Mouse (Mus musculus) neutrophil, adult 5-6 weeks (primary cell): Measurements from ENCODE around the gene Cdk9. TPM values are rescaled to one million over a fixed set of nuclear protein-coding genes. Genes with fewer than 3 reads are reported as not detected.

Source experiments
- ATAC-seq: fragments of 151-379, 151-347 bp; 2 replicates; pipeline ENCODE4 v1.8.0; 2017; ENCODE audit warnings: mild to moderate bottlenecking, moderate TSS enrichment; ENCODE audit not compliant: insufficient number of reproducible peaks, poor library complexity, low FRiP score, severe bottlenecking; ENCODE audit errors: extremely low read depth
- total RNA-seq: library from RNA; stranded (forward); fragments of 200-1000 nt; gene quantifications from 2 replicates; pipeline ENCODE4 v1.2.3, GENCODE M21; 2017

The Cdk9 gene
- total RNA-seq, 1 experiment from 2014 or later: 97.2 TPM

DNA sequence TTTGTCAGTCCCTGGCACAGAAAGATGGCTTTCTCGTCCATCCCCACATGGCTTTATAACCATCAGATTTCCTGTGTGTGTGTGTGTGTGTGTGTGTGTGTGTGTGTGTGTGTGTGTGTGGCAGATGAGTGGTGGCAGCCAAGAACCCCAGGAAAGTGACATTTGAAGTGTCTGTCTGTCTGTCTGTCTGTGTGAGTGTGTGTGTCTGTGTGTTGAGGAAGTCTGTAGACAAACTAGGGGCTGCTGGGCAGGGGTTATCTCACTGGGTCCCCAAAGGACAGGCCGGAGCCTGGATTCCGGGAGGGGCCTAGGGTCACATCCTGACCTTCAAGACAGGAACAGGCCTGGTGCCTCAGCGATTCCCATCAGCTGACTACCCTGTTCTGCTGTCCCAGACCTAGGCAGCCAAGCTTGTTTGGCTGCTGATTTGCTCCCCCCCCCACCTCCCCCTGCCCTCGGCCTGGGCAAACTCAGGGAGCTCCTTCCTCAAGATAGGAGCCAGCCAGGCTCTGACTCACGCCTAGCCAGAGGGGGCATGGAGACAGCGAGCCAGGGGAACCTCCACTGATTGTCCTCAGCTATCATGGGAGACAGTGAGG, 51.3 kb downstream of the Cdk9 start:
- no peak for ATAC-seq

DNA sequence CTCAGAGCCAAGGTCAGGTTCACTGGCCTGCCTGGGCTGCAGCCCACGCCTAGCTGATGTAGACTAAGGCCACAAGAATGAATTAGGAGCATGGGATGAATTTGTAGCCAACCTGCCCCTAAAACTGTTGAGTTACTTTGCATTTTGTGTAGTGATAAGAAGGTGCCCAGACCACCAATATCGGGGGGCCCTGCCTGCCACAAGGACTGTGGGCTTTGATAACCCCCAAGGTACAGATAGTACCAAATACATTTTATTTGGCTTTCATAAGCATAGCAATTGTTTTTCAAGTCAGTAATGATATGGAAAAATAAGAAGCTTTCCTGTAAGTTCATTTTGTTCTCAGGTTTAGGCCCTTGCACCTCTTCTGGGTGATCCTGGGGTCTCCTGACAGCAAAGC, 54.0 kb downstream of the Cdk9 start:
- ATAC-seq: no peak

DNA sequence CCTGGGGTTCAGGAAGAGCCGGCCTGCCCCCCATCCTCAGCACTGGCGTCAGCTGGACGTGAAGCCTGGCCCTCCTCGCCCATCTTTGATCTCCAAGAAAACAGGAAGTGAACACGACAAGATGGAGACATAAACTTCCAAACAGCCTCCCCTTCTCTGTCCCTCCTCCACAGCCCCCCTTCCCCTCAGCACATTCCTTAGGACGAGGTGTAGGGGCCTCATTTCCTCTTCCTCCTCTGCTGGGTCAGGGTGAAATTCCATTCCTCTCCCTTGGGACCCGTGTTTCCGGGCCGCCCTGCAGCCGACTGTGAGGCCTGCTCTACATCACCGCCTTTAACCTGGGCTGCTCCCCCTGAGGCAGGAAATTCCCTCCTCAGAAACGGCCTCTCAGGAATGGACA, 57.0 kb downstream of the Cdk9 start:
- no peak for ATAC-seq

Other genes starting within 250 kb of the Cdk9 start
- 36.8 and 38.4 TPM in 2 replicates for gene Fam102a, start 177.7 kb downstream of the Cdk9 start, total RNA-seq
- gene Dpm2, start 142.2 kb downstream of the Cdk9 start, total RNA-seq: 38.6 and 47.6 TPM in 2 replicates
- gene Pip5kl1, start 138.3 kb downstream of the Cdk9 start, total RNA-seq: 1.3 and 1.4 TPM in 2 replicates
- not detected in 2 replicates for gene 9430097D07Rik, start 137.4 kb downstream of the Cdk9 start, total RNA-seq
- 13.6 and 16.9 TPM in 2 replicates for gene St6galnac4, start 126.0 kb downstream of the Cdk9 start, total RNA-seq
- 4.7 and 5.4 TPM in 2 replicates for gene St6galnac6, start 113.4 kb downstream of the Cdk9 start, total RNA-seq
- not detected in 2 replicates for gene Ak1, start 91.3 kb downstream of the Cdk9 start, total RNA-seq
- gene Eng, start 66.5 kb downstream of the Cdk9 start, total RNA-seq: 0.25 TPM in 1 of 2 replicates, not detected in the other
- 9.0 and 10.1 TPM in 2 replicates for gene Fpgs, start 8.9 kb downstream of the Cdk9 start, total RNA-seq
- gene Sh2d3c, start 8.0 kb upstream of the Cdk9 start, total RNA-seq: 151 and 152 TPM in 2 replicates
- not detected in 2 replicates for gene 6330409D20Rik, start 27.9 kb upstream of the Cdk9 start, total RNA-seq
- 28.0 and 31.1 TPM in 2 replicates for gene Tor2a, start 44.2 kb upstream of the Cdk9 start, total RNA-seq
- gene Ttc16, start 62.6 kb upstream of the Cdk9 start, total RNA-seq: 0.12 and 0.47 TPM in 2 replicates
- 2.0 TPM in 1 of 2 replicates, not detected in the other for gene Ptrh1, start 62.7 kb upstream of the Cdk9 start, total RNA-seq
- not detected in 2 replicates for gene Cfap157, start 71.4 kb upstream of the Cdk9 start, total RNA-seq
- 2.3 and 3.3 TPM in 2 replicates for gene Stxbp1, start 134.2 kb upstream of the Cdk9 start, total RNA-seq
- 6.1 and 9.7 TPM in 2 replicates for gene Fam129b, start 163.0 kb upstream of the Cdk9 start, total RNA-seq
- gene Rpl12, start 248.5 kb upstream of the Cdk9 start, total RNA-seq: 1,202 and 1,236 TPM in 2 replicates
- 13.5 and 14.9 TPM in 2 replicates for gene Lrsam1, start 248.5 kb upstream of the Cdk9 start, total RNA-seq